Mouse (Mus musculus) kidney, postnatal 0 days (tissue): Measurements from ENCODE around the gene Rhebl1. TPM values are rescaled to one million over a fixed set of nuclear protein-coding genes. Genes with fewer than 3 reads are reported as not detected.

Experiments
- ATAC-seq: fragments of 200-750 bp; cut with Nextera tagmentation; replicated peaks from 2 replicates; pipeline ENCODE4 v1.8.0; 2017; ENCODE audit warnings: low read depth, moderate number of reproducible peaks, moderate TSS enrichment, moderate library complexity; ENCODE audit not compliant: low FRiP score
- DNase-seq: peaks from one replicate; pipeline ENCODE4 v3.0.0-alpha.2; 2016; ENCODE audit warnings: low spot score
- H3K27ac ChIP-seq: fragments of 300-500 bp; sonication (generic); 2 replicates; pipeline ENCODE4 v1.5.1; 2014; ENCODE audit warnings: mild to moderate bottlenecking
- H3K27me3 ChIP-seq: fragments of 300-500 bp; sonication (generic); 2 replicates; pipeline ENCODE4 v1.6.1; 2014; ENCODE audit warnings: low read length, mixed read lengths; ENCODE audit not compliant: insufficient read depth
- H3K36me3 ChIP-seq: fragments of 300-500 bp; sonication (generic); 2 replicates; pipeline ENCODE4 v1.6.1; 2014; ENCODE audit warnings: low read length, mixed read lengths; ENCODE audit not compliant: insufficient read depth
- H3K4me1 ChIP-seq: fragments of 300-500 bp; sonication (generic); replicated peaks from 2 replicates; pipeline ENCODE4 v1.6.1; 2014; ENCODE audit warnings: antibody characterized with exemption, low read length, mixed read lengths; ENCODE audit not compliant: insufficient read depth
- H3K4me2 ChIP-seq: fragments of 300-500 bp; sonication (generic); 2 replicates; pipeline ENCODE4 v1.6.1; 2014; ENCODE audit warnings: mild to moderate bottlenecking, low read length, moderate library complexity, mixed read lengths
- H3K4me3 ChIP-seq: fragments of 300-500 bp; sonication (generic); replicated peaks from 2 replicates; pipeline ENCODE4 v1.5.1; 2014; ENCODE audit warnings: low read depth, low read length
- H3K9ac ChIP-seq: fragments of 300-500 bp; sonication (generic); 2 replicates; pipeline ENCODE4 v1.6.1; 2014; ENCODE audit warnings: low read depth, low read length
- H3K9me3 ChIP-seq: fragments of 300-500 bp; sonication (generic); replicated peaks from 2 replicates; pipeline ENCODE4 v1.6.1; 2016; ENCODE audit warnings: low read length, inconsistent platforms, mixed read lengths
- CTCF ChIP-seq: IDR thresholded peaks from 2 replicates; pipeline ENCODE4 v1.5.1; 2016; ENCODE audit warnings: antibody characterized with exemption, low read depth, mild to moderate bottlenecking, moderate library complexity
- WGBS: fragments of 180-500 bp; shearing (Covaris S2); extraction: QIAGEN DNeasy Blood & Tissue Kit; methylation state at CpG from one replicate; pipeline ENCODE4 v1.1.7; 2014; 5-methylcytosine and 5-hydroxymethylcytosine counted together
- polyA plus RNA-seq: library from polyadenylated mRNA; unstranded; fragments of >200 nt; fragmentation: Nextera tagmentation; extraction: Ambion mirVana; gene quantifications from 2 replicates; pipeline ENCODE4 v1.2.1, GENCODE M21; 2015

Gene Rhebl1
- polyA plus RNA-seq, 1 experiment from 2014 or later: 15.4 TPM

- 1% methylated on average over 41 of the region's 41 CpGs for WGBS
- Histone ChIP-seq H3K9ac (0 out of 2 replicates have a peak within 1 kb of the TSS, but pooled peaks have one; percentile 14), H3K4me2 (peak within 1 kb of the TSS; percentile 50), H3K4me1 (peaks cover 33% of the 10 kb centered on the region), H3K9me3 (no peaks in the 10 kb centered on the region), H3K27ac (no peak within 1 kb of the TSS), H3K27me3 (peaks cover 39% of the 10 kb centered on the region), H3K36me3 (peaks cover under 1% of the 10 kb centered on the region; the same call in 1 of the 2 replicates), H3K4me3 (peak within 1 kb of the TSS; percentile 28)
- peak; percentile 52 for DNase-seq
- no peak for ATAC-seq
- no peak for TF ChIP-seq CTCF
Measured at GRCm38 (mm10) chr15:98897928-98898800, 3.8 kb upstream of the Rhebl1 start, which contains the start of gene Dhh. Gene Dhh (minus strand): TSS chr15:98898540.

DNA sequence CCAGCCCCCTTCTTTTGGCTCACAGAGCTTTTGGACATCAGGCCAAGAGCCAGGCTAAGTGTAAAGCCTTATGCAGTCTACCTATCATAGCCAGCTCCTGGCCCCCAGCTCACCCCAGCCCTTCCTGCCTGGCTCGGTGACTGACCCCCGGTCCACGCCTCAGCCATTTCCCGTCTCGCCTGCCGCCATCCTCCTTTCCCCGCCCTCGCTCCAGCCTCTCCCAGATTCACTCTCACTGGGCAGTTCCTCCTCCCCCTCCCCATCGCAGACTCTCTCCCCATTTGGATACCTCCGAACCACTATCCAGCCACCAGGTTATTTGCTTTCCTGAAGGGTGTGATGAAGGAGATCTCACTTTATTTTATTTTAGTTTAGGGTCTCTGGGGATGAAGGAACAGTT is 3.2 kb upstream of the Rhebl1 start:
- Histone ChIP-seq H3K4me3 (no peak overlapping the region; the same call in 1 of the 2 replicates), H3K27me3 (peaks cover 42% of the 10 kb centered on the region), H3K4me2 (peak overlapping the region; percentile 50), H3K27ac (no peak overlapping the region), H3K9ac (no peak overlapping the region), H3K4me1 (peaks cover 33% of the 10 kb centered on the region), H3K36me3 (no peaks in the 10 kb centered on the region), H3K9me3 (no peaks in the 10 kb centered on the region)
- no peak for TF ChIP-seq CTCF
- 5% methylated on average over 10 of the region's 10 CpGs for WGBS
- no peak for ATAC-seq
- peak; percentile 38 for DNase-seq

GRCm38 (mm10) chr15:98895635-98896589 is 1.6 kb upstream of the Rhebl1 start:
- no peak for ATAC-seq

GRCm38 (mm10) chr15:98894746-98895634 is 650 bp upstream of the Rhebl1 start:
- peaks cover 33% of the 10 kb centered on the region for H3K4me1 ChIP-seq
- no peak for TF ChIP-seq CTCF
- peak overlapping the region; percentile 97 for H3K4me2 ChIP-seq
- peak overlapping the region; percentile 51 for H3K4me3 ChIP-seq
- H3K27ac ChIP-seq: 0 out of 2 replicates have a peak overlapping the region, but pooled peaks have one; percentile 42
- peaks cover 42% of the 10 kb centered on the region for H3K27me3 ChIP-seq
- WGBS: 8% methylated on average over 38 of the region's 38 CpGs
- ATAC-seq: no peak
- H3K36me3 ChIP-seq: no peaks in the 10 kb centered on the region
- peak overlapping the region; percentile 35; the same call in 1 of the 2 replicates for H3K9ac ChIP-seq
- H3K9me3 ChIP-seq: no peaks in the 10 kb centered on the region
- no peak for DNase-seq

More at GRCm38 (mm10) chr15:98895635-98896589, 1.6 kb upstream of the Rhebl1 start:
- H3K9ac ChIP-seq: peak overlapping the region; percentile 35; the same call in 1 of the 2 replicates
- peaks cover 42% of the 10 kb centered on the region for H3K27me3 ChIP-seq
- H3K4me1 ChIP-seq: peaks cover 33% of the 10 kb centered on the region
- WGBS: 4% methylated on average over 41 of the region's 41 CpGs
- DNase-seq: peak; percentile 40
- H3K4me2 ChIP-seq: peak overlapping the region; percentile 57
- H3K4me3 ChIP-seq: peak overlapping the region; percentile 29
- peak overlapping the region; percentile 42; the same call in 1 of the 2 replicates for H3K27ac ChIP-seq
- H3K9me3 ChIP-seq: no peaks in the 10 kb centered on the region
- TF ChIP-seq CTCF: 0 out of 2 replicates have a peak, but pooled peaks have one; percentile 2
- H3K36me3 ChIP-seq: no peaks in the 10 kb centered on the region

- DNase-seq: no peak
- WGBS: 68% methylated on average over 4 of the region's 4 CpGs
Measured at GRCm38 (mm10) chr15:98893036-98893435, 1.3 kb downstream of the Rhebl1 start.

More at GRCm38 (mm10) chr15:98893036-98893435, 1.3 kb downstream of the Rhebl1 start:
- Histone ChIP-seq H3K4me1 (peaks cover 26% of the 10 kb centered on the region), H3K9ac (no peak overlapping the region), H3K27me3 (peaks cover 31% of the 10 kb centered on the region), H3K4me3 (no peak overlapping the region), H3K27ac (no peak overlapping the region), H3K4me2 (no peak overlapping the region), H3K9me3 (no peaks in the 10 kb centered on the region), H3K36me3 (no peaks in the 10 kb centered on the region)
- ATAC-seq: no peak
- no peak for TF ChIP-seq CTCF
